Mouse (Mus musculus) embryo, embryonic 10 days (tissue): ENCODE measurements at regions not wholly inside any gene's neighbourhood (a gene's known extent, or its start where the extent isn't known, plus 50 kb on each side); places are given as distances from the start of the nearest gene placed in this dataset.
A peak's percentile ranks its signal among the peaks of the same experiment; 100 is the strongest.

Experiments used
- DNase-seq: peaks from one replicate; pipeline ENCODE4 v3.0.0-alpha.2; 2015; ENCODE audit warnings: low spot score

GRCm38 (mm10) chrX:121301915-121302314 lies 989.0 kb upstream of the H2afb3 start:
- no peak for DNase-seq

- DNase-seq, result no peak
Observed at GRCm38 (mm10) chrX:121291239-121291638, 978.3 kb upstream of the H2afb3 start.

GRCm38 (mm10) chrX:121270071-121270470 lies 957.2 kb upstream of the H2afb3 start:
- DNase-seq, result no peak

GRCm38 (mm10) chrX:121269620-121270019 lies 956.7 kb upstream of the H2afb3 start:
- DNase-seq, result no peak

- peak; percentile 73 for DNase-seq
Observed at GRCm38 (mm10) chrX:121232142-121233000, 919.5 kb upstream of the H2afb3 start.
